Mouse (Mus musculus) monocyte, adult 5-6 weeks (primary cell): ENCODE results near the gene G430095P16Rik. TPM values are rescaled to one million over a fixed set of nuclear protein-coding genes. Genes with fewer than 3 reads are reported as not detected.
A peak's percentile ranks its signal among the peaks of the same experiment; 100 is the strongest.

ENCODE experiments used
- ATAC-seq: fragments of 153-309, 156-312 bp; replicated peaks from 2 replicates; pipeline ENCODE4 v1.8.0; 2017; ENCODE audit warnings: mild to moderate bottlenecking; ENCODE audit not compliant: low TSS enrichment, insufficient number of reproducible peaks, severe bottlenecking, poor library complexity, low FRiP score
- total RNA-seq: library from RNA; stranded (forward); fragments of 200-1000, 200-491, 200-594 nt; gene quantifications from 3 replicates; pipeline ENCODE4 v1.2.3, GENCODE M21; 2017

G430095P16Rik gene
- total RNA-seq, result 6.4 to 8.9 TPM (median 8.2 TPM) in 3 replicates

DNA sequence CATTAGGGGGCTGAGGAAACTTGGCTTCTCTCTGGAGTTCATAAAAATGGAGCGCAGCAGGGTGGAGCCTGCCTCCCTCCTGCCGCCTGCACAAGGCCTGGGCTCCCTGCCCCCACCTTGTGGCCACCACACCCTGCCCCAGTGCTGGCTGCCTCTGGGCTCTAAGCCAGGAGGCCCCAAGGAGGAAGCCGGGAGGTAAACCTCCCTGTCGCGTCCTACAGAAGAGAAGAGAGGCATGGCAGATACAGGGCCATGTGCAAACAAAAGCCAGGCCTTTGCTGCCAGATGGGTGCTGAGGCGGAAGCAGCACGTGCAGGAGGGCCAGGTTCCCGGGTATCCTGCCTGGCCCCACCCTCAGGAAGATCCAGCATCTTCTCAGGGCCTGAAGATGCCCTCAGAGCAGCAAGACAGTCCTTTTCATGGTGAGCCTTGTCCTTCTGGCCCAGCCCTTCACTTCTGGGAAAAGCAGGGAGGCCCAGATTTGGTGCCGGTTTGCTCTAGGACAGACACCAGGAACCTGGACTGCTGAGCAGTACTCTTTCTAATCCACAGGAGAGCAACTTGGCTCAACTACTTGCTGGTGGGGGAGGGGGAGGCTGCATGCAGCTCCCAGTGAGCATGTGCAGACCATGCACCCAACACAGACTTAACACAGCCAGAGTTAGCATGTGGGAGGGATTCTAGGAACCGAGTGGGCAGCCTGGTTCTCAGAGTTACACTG is at the start of gene G430095P16Rik:
TSS of gene G430095P16Rik (plus strand) at position 158 of the 721 bp plus-strand sequence.
- ATAC-seq, result peak; percentile 88

- ATAC-seq, result no peak
These were observed 45.5 kb upstream of the G430095P16Rik start for GRCm38 (mm10) chr8:84677305-84677704.

GRCm38 (mm10) chr8:84681476-84681875 is 41.3 kb upstream of the G430095P16Rik start:
- ATAC-seq, result no peak

DNA sequence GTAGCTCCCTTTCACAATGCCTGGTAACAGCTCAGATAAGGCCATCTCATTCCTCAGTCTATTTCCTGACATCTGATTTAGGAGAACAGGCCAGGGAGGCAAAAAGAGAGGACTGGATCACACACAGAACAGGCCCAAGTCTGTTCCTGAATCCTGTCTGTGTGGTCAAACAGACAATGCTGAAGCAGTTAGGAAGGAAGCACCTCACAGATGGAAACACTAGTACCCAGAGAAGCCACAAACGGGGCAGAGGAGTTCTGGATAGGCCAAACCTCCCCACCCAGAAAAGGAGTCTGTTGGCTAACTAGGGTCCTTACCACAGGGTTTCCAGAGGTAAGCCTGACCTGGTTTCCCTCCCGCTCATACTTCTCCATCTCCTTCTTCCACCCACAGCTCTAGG is 40.5 kb upstream of the G430095P16Rik start:
- ATAC-seq, result no peak

DNA sequence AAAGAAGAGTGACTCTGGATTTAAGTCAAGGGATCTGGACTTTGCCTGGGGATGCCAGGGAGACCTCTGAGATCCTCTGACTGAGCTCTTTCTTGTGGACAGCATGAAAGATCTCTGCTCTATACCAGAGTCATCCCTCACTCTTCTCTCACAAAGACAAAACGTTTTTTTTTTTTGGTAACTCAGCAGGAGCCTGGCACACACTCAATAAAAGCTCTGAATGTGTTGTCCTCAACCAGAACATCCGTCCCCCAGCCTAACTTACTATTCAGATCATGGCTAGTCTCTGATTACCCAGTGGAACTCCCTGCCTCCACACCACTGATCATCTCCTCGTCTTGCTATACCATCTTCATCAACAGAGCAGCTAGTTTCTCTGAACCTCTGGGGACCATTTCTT is 38.3 kb upstream of the G430095P16Rik start:
- no peak for ATAC-seq

DNA sequence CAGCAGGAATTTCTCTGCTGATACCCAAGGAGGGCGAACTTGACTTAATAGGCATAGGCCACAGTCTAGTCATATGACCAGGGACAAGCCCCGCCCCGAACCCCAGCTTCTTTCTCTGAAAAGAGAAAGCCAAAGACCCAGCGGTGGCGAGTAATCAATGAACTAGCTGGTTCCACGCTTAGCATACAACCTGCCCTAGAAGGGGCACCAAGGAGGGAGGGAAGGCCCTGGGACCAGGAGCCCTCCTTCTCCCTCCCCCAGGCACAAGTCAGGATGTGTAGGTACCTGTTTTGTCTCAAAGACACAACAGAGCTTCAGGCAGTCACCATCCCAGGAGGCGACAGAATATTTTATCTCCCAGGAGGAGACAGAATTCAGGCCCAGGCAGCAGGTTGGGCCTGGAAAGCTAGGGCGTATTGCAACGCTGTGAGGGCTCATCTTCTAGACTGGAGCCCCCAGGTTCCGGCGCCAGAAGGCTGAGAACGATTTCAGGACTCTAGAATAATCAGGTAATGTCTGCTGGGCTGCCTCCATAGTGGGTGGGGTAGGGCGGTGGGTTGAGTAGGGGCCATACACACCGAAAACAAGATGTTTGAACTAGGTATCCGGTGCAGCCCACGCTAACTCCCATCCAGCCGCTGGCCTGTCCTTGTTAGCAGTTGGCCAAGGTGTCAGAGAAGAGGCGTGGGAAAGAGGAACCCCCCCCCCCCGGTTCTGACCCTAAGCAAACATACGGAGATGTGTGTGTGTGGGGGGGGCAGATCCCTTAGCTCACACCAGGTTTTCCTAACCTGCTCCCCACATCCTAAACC is 36.4 kb upstream of the G430095P16Rik start, which contains the start of gene Trmt1:
TSS of gene Trmt1 (plus strand) at position 117 of the 812 bp plus-strand sequence.
- no peak for ATAC-seq

DNA sequence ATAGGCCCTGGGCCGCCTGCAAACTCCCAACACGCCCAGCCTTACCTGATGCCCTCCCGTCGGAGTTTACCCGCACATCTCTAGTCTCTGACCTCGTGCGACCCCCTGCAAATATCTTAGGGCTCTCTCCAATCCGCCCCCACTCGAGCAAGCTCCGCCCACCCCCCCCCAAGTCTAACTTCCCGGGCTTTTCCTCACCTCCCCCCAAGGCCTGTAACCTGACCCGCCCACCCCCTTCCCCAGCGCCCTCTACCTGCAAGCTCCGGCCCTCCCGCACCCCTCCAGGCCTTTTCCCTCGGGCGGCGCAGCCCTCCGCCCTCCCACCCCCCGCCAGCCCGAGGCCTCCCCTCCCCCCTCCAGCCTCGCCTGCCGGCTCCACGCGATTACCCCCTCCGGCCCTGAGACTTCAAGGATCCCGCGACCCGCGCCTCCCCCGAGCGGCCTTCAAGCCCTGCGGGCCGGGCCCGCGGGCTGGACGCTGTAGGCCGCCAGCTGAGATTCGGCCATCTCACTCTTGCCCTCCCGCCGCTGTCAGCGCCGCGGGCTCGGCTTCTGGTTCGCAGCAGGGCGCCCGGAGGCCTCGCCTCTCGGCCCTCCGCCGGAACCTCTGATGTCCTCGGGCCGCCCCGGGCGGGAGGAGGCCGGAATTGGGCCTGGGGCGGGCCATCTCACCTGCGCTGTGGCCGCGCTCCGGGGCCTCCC is 35.7 kb upstream of the G430095P16Rik start:
- ATAC-seq, result no peak

- peak; percentile 84 for ATAC-seq
These were observed 35.1 kb upstream of the G430095P16Rik start, which contains the start of gene Nacc1 for GRCm38 (mm10) chr8:84687705-84688100. Gene Nacc1 (minus strand): TSS chr8:84687862.

GRCm38 (mm10) chr8:84689091-84689915 is 33.5 kb upstream of the G430095P16Rik start:
- ATAC-seq, result peak; percentile 91

DNA sequence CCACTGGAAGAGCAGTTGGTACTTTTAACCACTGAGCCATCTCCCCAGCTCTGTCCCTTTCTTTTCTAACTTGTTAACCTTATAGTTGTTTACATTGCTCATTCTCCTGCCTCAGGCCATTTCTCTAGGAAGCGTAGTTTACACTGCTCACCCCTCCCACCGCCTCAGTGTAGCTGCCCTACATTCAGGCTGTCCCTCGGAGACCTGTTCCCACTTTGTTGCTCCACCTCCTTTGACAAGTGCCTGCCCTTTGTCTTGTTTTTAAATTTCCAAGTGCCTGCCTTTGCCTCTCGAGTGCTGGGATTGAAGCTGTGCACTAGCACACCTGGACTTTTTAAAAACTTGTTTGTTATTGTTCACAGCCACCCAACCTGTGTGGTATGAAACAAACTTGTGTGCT is 29.5 kb upstream of the G430095P16Rik start:
- ATAC-seq, result no peak

- no peak for ATAC-seq
These were observed 27.7 kb upstream of the G430095P16Rik start for GRCm38 (mm10) chr8:84695140-84695539.

DNA sequence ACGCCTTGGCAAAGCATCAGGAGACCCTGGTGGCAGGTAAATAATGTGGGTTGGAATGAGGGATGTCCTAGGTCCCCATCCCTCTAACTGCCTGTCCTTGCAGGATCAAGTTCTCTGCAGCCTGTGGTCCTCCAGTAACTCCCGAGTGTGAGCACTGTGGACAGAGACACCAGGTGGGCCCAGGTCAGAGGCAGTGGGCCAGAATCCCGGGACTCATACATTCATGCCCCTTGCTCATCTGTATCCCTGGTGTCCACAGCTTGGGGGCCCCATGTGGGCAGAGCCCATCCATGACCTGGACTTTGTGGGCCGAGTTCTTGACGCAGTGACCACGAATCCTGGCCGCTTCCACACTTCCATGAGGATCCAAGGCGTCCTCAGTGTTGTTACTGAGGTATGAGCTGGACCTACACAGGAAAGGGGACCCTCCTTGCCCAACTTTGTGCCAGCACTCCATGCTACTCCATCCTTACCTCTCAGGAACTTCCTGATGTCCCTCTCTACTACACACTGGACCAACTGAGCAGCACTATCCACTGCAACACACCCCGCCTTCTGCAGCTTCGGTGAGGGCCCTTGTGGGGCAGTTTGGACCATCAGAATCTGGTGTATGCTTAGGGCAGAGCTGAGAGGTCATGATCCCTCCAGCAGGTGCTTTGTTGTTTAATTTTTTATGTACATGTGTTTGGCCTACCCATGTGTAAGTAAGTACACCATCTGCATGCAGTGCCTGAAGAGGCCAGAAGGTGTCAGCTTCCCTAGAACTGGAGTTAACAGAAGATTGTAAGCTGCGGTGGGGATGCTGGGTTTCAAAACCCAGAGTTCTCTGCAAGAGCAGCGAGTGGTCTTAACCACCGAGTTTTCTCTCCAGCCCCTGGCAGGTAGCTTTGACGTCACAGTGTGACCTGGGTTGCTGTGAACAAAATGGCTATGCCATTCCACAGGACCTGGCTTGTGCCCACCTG is 25.4 kb upstream of the G430095P16Rik start:
- ATAC-seq, result 0 out of 2 replicates have a peak, but pooled peaks have one; percentile 7

DNA sequence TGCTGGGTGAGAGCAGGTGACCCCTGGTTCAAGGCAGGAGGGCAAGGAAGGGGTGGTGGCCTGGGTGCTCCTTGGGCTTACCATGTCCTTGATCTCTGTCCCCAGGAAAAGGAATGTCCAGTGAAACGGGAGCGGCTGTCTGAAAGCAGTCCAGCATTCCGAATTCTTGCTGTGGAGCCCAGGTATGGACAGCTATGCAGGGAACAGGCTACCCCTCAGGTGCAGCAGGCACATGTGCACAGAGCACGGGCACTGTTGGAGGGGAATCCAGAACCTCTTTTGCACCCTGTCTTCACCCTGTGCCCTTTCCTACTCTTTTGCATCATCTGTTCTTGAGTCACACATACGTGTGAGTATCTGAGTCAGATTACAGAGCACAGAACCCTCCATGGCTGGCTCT is 24.5 kb upstream of the G430095P16Rik start:
- ATAC-seq, result no peak

GRCm38 (mm10) chr8:84698929-84699401 is 23.8 kb upstream of the G430095P16Rik start:
- ATAC-seq, result no peak

DNA sequence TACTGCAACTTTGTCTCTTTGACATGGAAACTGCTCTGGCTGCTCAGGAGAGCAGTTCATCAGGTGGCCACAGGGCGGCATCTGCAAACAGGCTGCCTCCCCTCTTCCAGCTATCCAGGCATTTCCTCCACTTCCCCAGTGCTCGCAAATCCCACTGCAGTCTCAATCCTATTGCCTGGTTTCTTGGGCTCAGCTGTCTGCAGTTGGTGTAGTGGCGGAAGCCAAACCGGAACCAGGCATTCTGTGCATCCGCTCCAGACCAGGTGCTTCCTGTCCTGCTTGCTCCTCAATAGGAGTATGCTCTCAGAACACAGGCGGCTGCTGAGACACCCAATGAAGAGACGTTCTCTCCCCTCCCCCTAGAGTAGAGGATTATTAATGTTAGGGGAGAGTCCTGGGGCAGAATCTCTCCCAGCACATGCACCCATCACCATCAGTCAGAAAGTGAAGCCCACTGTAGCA is 22.9 kb upstream of the G430095P16Rik start:
- no peak for ATAC-seq

DNA sequence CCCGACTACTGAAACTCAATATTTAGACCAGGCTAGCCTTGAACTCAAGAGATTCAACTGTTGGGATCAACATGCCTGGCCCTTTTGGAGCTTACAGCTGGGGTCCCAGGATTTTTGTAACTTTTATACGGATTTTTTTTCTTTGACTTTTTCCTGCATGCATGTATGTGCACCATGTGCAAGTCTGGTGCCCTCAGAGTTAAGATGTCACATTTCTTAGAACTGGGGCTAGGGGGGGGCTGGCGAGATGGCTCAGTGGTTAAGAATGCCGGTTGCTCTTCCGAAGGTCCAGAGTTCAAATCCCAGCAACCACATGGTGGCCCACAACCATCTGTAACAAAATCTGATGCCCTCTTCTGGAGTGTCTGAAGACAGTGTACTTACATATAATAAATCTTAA is 22.3 kb upstream of the G430095P16Rik start:
- no peak for ATAC-seq
